Mouse (Mus musculus): ENCODE data around the gene 4930469K13Rik. TPM values are rescaled to one million over a fixed set of nuclear protein-coding genes. Genes with fewer than 3 reads are reported as not detected.
A peak's percentile ranks its signal among the peaks of the same experiment; 100 is the strongest.

4930469K13Rik gene
- polyA plus RNA-seq, 1 experiment from 2014 or later = 0.91 TPM

DNA sequence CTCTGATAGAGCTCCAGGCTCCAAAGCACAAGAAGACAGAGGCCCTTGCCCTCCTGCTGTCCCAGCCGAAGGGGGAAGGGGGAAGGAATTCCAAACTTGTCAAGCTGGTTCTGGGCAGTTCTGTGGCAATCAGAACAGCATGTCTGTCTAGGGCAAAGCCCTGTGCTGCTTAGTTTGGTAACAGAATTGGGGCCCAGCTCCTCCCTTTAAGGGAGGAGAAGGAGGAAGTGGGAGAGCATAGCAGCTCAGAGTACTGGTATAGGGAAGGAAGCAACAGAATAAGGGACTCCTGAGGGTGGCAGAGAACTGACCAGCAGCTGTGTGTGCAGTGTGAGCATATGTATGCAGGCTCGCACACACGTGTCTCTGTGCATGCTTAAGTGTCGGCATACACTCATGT, 26.0 kb downstream of the 4930469K13Rik start:
- Histone ChIP-seq H3K4me2 (replicated peaks; ENCODE audit: low read depth, low read length) (no peak overlapping the region), H3K27me3 (ENCODE audit: control insufficient read depth, insufficient read depth, low read length) (no peaks in the 10 kb centered on the region), H3K4me1 (ENCODE audit: control insufficient read depth, insufficient read depth, low read length) (no peaks in the 10 kb centered on the region), H3K27ac (ENCODE audit: low read length) (no peak overlapping the region), H3K36me3 (ENCODE audit: control insufficient read depth, insufficient read depth, low read length) (no peaks in the 10 kb centered on the region), H3K9ac (replicated peaks; ENCODE audit: low read depth, low read length) (no peak overlapping the region), H3K9me3 (ENCODE audit: control insufficient read depth, low read depth, low read length) (no peaks in the 10 kb centered on the region), H3K4me3 (ENCODE audit: low read depth, low read length) (no peak overlapping the region)
- 65% methylated on average over 4 of the region's 4 CpGs for WGBS
- peak; percentile 62 for ATAC-seq (ENCODE audit: insufficient number of reproducible peaks, insufficient read depth, low FRiP score, low read depth)

DNA sequence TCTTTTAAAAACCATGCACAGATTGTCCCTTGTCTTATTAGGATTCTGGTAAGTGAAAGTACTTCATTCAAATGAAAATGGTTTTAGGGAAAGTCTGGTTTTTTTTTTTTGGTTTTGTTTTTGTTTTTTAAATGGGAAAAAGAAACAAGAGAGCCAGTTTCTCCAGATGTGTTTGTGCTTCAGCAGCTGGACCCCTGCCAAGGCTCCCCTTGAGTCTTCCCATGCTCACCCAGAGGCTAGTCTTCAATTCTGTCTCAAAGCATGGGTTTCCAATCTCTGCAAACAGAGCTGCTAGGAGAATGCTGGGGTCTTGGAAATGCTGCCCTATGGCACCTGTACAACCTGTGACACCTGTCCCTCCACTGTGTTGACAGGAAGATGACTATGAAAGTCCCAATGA, 27.8 kb downstream of the 4930469K13Rik start:
- Histone ChIP-seq H3K36me3 (ENCODE audit: control insufficient read depth, insufficient read depth, low read length) (no peaks in the 10 kb centered on the region), H3K4me3 (ENCODE audit: low read depth, low read length) (no peak overlapping the region), H3K4me1 (ENCODE audit: control insufficient read depth, insufficient read depth, low read length) (no peaks in the 10 kb centered on the region), H3K27ac (ENCODE audit: low read length) (no peak overlapping the region), H3K9me3 (ENCODE audit: control insufficient read depth, low read depth, low read length) (no peaks in the 10 kb centered on the region), H3K4me2 (replicated peaks; ENCODE audit: low read depth, low read length) (no peak overlapping the region), H3K9ac (replicated peaks; ENCODE audit: low read depth, low read length) (no peak overlapping the region), H3K27me3 (ENCODE audit: control insufficient read depth, insufficient read depth, low read length) (no peaks in the 10 kb centered on the region)
- no peak for ATAC-seq (ENCODE audit: insufficient number of reproducible peaks, insufficient read depth, low FRiP score, low read depth)

DNA sequence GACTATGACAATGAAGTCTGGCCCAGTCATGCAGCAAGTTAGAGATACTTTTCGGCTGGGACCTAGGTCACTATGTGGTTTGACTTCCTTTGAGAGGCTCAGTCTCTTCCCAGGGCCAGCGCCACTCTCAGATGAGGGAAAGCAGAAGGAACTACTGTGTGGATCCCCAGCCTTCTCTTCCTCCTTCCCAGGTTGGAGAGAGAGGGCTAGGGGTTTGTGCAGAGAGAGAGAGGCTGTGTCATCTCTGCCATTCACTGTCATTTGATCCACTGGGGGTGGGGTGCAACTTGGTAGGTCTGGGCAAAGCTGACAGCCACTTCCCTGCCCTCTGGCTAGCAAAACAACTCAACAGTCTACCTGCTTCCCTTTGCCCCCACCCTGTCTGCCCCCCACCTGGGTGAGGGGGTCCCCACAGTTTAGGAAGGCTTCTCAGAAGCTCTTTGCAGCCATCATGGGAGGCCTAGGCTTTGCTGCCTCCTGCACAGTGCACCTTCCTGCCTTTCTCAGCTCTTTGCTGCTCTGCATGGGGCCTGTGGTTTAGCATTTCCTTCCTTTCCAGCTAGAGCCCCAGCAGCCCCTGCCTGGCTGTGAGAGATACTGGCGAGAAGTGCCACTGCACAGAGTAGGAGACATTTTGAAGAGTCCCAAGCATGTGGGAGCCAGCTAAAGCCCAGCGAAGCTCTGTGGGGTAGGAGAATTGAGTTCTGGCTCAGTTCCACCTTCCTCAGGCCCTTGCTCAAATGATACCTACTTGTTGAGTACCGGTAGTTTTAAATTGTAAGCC, 34.5 kb downstream of the 4930469K13Rik start:
- H3K4me1 ChIP-seq (ENCODE audit: control insufficient read depth, insufficient read depth, low read length) = no peaks in the 10 kb centered on the region
- H3K4me3 ChIP-seq (ENCODE audit: low read depth, low read length) = no peak overlapping the region
- WGBS = 68% methylated on average over 5 of the region's 5 CpGs
- H3K9me3 ChIP-seq (ENCODE audit: control insufficient read depth, low read depth, low read length) = no peaks in the 10 kb centered on the region
- no peak overlapping the region for H3K4me2 ChIP-seq (replicated peaks; ENCODE audit: low read depth, low read length)
- ATAC-seq (ENCODE audit: insufficient number of reproducible peaks, insufficient read depth, low FRiP score, low read depth) = no peak
- H3K27ac ChIP-seq (ENCODE audit: low read length) = no peak overlapping the region
- H3K9ac ChIP-seq (replicated peaks; ENCODE audit: low read depth, low read length) = no peak overlapping the region
- H3K36me3 ChIP-seq (ENCODE audit: control insufficient read depth, insufficient read depth, low read length) = no peaks in the 10 kb centered on the region
- no peaks in the 10 kb centered on the region for H3K27me3 ChIP-seq (ENCODE audit: control insufficient read depth, insufficient read depth, low read length)

DNA sequence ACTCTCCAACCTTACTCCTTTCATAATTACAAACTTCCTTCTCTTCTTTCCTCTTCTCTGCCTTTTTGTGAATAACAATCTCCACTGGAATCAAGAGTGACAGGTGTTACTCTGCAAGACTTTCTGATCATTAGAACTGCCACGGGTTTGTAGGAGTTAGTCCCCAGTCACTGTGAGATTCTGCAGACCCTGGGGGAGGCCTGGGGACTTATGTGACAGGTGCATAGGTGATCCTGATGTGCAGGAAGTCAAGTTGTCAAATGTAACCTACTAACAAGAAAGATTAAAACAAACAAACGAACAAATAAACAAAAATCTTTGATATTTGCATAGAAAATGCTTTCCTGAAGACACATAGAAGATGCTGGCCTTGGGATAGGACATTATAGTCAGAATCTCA, 35.1 kb downstream of the 4930469K13Rik start:
- no peaks in the 10 kb centered on the region for H3K27me3 ChIP-seq (ENCODE audit: control insufficient read depth, insufficient read depth, low read length)
- no peaks in the 10 kb centered on the region for H3K4me1 ChIP-seq (ENCODE audit: control insufficient read depth, insufficient read depth, low read length)
- no peak overlapping the region for H3K9ac ChIP-seq (replicated peaks; ENCODE audit: low read depth, low read length)
- no peak overlapping the region for H3K4me3 ChIP-seq (ENCODE audit: low read depth, low read length)
- H3K36me3 ChIP-seq (ENCODE audit: control insufficient read depth, insufficient read depth, low read length) = no peaks in the 10 kb centered on the region
- no peak for ATAC-seq (ENCODE audit: insufficient number of reproducible peaks, insufficient read depth, low FRiP score, low read depth)
- WGBS = 54% methylated on average over 2 of the region's 2 CpGs
- H3K4me2 ChIP-seq (replicated peaks; ENCODE audit: low read depth, low read length) = no peak overlapping the region
- no peak overlapping the region for H3K27ac ChIP-seq (ENCODE audit: low read length)
- no peaks in the 10 kb centered on the region for H3K9me3 ChIP-seq (ENCODE audit: control insufficient read depth, low read depth, low read length)

DNA sequence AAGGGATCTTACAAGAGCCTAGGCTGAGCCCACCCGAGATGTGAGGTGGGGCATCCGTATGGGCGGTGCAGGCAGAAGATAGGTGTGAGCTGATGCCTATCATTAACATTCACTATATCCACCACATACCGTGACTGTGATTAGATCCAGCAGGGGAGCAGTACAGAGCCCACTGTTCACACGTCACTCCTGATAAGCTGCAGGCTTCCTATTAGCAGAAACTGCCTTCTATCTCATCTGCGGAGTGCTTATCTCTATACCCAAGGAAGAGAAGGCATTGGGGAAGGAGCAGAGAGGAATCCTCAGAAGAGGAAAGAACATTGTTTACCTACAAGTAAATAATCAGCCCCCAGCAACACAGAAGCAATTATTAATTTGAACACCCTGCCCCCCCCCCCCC, 36.6 kb downstream of the 4930469K13Rik start:
- Histone ChIP-seq H3K4me2 (replicated peaks; ENCODE audit: low read depth, low read length) (no peak overlapping the region), H3K9me3 (ENCODE audit: control insufficient read depth, low read depth, low read length) (no peaks in the 10 kb centered on the region), H3K27me3 (ENCODE audit: control insufficient read depth, insufficient read depth, low read length) (no peaks in the 10 kb centered on the region), H3K4me1 (ENCODE audit: control insufficient read depth, insufficient read depth, low read length) (no peaks in the 10 kb centered on the region), H3K9ac (replicated peaks; ENCODE audit: low read depth, low read length) (no peak overlapping the region), H3K36me3 (ENCODE audit: control insufficient read depth, insufficient read depth, low read length) (no peaks in the 10 kb centered on the region), H3K4me3 (ENCODE audit: low read depth, low read length) (no peak overlapping the region), H3K27ac (ENCODE audit: low read length) (no peak overlapping the region)
- no peak for ATAC-seq (ENCODE audit: insufficient number of reproducible peaks, insufficient read depth, low FRiP score, low read depth)
- WGBS = 28% methylated on average over 6 of the region's 6 CpGs

DNA sequence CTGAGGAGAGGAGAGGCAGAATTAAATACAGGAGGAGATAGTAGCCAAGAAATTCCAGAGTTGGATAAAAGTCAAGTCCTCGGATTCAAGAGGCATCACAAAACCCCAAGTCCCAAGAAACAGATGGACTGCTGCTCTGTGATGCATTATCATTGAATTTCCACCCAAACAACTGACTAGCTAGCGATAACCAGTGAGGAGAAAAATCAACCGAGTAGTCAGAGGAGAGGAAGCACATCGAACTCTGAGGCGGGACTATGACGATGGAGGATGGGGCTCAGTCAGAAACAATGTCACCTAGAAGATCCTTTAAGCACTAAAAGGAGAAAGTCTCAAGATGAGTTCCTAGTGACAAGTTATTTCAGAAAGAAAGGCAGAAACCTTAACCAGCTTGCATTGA, 39.4 kb downstream of the 4930469K13Rik start:
- Histone ChIP-seq H3K36me3 (ENCODE audit: control insufficient read depth, insufficient read depth, low read length) (no peaks in the 10 kb centered on the region), H3K4me3 (ENCODE audit: low read depth, low read length) (no peak overlapping the region)
- 91% methylated on average over 6 of the region's 6 CpGs for WGBS

DNA sequence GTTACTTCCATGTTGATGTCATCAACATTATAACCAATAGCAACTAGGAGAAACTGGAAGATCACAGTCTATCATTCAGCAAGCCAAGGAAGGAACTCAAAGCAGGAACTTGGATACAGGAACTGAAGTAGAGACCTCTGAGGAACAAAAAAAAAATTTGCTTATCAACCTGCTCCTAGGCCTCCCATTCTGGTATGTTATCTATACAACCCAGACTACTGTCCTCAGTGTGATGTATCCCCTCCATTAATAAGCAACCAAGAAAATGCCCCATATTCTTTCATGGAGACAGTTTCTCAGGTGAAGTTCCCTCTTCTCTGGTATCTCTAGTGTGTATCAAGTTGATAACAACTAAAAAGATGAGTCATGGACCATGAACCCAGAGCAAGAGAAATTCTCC, 40.0 kb downstream of the 4930469K13Rik start:
- H3K4me2 ChIP-seq (replicated peaks; ENCODE audit: low read depth, low read length) = no peak overlapping the region
- H3K4me3 ChIP-seq (ENCODE audit: low read depth, low read length) = no peak overlapping the region
- no peaks in the 10 kb centered on the region for H3K4me1 ChIP-seq (ENCODE audit: control insufficient read depth, insufficient read depth, low read length)
- H3K27me3 ChIP-seq (ENCODE audit: control insufficient read depth, insufficient read depth, low read length) = no peaks in the 10 kb centered on the region
- no peaks in the 10 kb centered on the region for H3K36me3 ChIP-seq (ENCODE audit: control insufficient read depth, insufficient read depth, low read length)
- no peak overlapping the region for H3K9ac ChIP-seq (replicated peaks; ENCODE audit: low read depth, low read length)
- no peak overlapping the region for H3K27ac ChIP-seq (ENCODE audit: low read length)
- no peak for ATAC-seq (ENCODE audit: insufficient number of reproducible peaks, insufficient read depth, low FRiP score, low read depth)
- H3K9me3 ChIP-seq (ENCODE audit: control insufficient read depth, low read depth, low read length) = no peaks in the 10 kb centered on the region

More for the DNA sequence above, 39.4 kb downstream of the 4930469K13Rik start:
- H3K27me3 ChIP-seq (ENCODE audit: control insufficient read depth, insufficient read depth, low read length) = no peaks in the 10 kb centered on the region
- ATAC-seq (ENCODE audit: insufficient number of reproducible peaks, insufficient read depth, low FRiP score, low read depth) = no peak
- H3K9ac ChIP-seq (replicated peaks; ENCODE audit: low read depth, low read length) = no peak overlapping the region
- no peak overlapping the region for H3K27ac ChIP-seq (ENCODE audit: low read length)
- no peak overlapping the region for H3K4me2 ChIP-seq (replicated peaks; ENCODE audit: low read depth, low read length)
- no peaks in the 10 kb centered on the region for H3K9me3 ChIP-seq (ENCODE audit: control insufficient read depth, low read depth, low read length)
- H3K4me1 ChIP-seq (ENCODE audit: control insufficient read depth, insufficient read depth, low read length) = no peaks in the 10 kb centered on the region

DNA sequence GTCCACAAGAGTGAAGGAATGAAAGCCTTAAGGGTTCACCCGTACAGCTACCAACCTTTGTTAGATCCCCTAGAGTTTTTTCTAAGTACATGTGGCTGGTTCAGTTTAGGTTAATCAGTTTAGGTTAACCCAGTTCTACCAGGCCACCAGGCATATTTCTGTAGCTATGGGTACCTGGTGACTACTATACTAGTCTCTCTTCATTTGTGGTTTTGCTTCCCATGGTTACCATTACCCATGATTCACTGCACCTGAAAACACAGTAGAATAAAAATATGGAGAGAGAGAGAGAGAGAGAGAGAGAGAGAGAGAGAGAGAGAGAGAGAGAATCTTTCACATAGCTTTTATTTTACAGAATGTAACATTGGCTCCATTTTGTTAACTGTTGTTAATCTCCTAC, 41.6 kb downstream of the 4930469K13Rik start:
- Histone ChIP-seq H3K27ac (ENCODE audit: low read length) (no peak overlapping the region), H3K27me3 (ENCODE audit: control insufficient read depth, insufficient read depth, low read length) (no peaks in the 10 kb centered on the region), H3K9me3 (ENCODE audit: control insufficient read depth, low read depth, low read length) (no peaks in the 10 kb centered on the region), H3K4me1 (ENCODE audit: control insufficient read depth, insufficient read depth, low read length) (no peaks in the 10 kb centered on the region), H3K4me3 (ENCODE audit: low read depth, low read length) (no peak overlapping the region), H3K9ac (replicated peaks; ENCODE audit: low read depth, low read length) (no peak overlapping the region), H3K4me2 (replicated peaks; ENCODE audit: low read depth, low read length) (no peak overlapping the region), H3K36me3 (ENCODE audit: control insufficient read depth, insufficient read depth, low read length) (no peaks in the 10 kb centered on the region)
- no peak for ATAC-seq (ENCODE audit: insufficient number of reproducible peaks, insufficient read depth, low FRiP score, low read depth)
- whole genome bisulfite sequencing = 95% methylated on average over 1 of the region's 1 CpGs

Measured in stomach, embryonic 14.5 days (tissue).